Mouse (Mus musculus) B cell, adult (primary cell): ENCODE data around the gene Avil. TPM values are rescaled to one million over a fixed set of nuclear protein-coding genes. Genes with fewer than 3 reads are reported as not detected.

Experiments
- total RNA-seq: library from RNA; stranded (reverse); gene quantifications from 4 replicates; pipeline ENCODE4 v1.2.4, GENCODE M21; 2023; ENCODE audit not compliant: inconsistent age

Avil gene
- 0.18 to 1.2 TPM (median 0.61 TPM) in 4 replicates for total RNA-seq

DNA sequence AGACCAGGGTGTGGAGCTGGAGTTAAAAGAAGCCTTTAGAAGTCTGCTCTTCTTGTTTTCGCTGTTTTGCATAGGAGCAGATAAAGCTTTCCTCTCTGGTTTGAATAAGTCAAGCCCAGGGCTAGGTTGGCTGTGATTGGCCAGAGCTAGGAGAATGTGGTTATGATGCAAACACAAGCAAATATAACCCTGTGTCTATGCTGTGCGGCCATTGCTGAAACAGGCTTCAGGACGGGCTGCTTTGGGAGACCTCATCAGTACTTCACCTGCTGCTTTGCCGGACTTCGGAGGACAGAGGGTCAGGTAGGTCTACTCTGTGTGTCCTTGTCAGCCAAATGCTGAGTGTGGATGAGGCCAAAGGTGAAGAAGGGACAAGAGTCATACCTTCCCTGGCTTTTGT, at the start of gene Avil:
Avil (plus strand) TSS at position 181 of the 400 bp plus-strand sequence.

DNA sequence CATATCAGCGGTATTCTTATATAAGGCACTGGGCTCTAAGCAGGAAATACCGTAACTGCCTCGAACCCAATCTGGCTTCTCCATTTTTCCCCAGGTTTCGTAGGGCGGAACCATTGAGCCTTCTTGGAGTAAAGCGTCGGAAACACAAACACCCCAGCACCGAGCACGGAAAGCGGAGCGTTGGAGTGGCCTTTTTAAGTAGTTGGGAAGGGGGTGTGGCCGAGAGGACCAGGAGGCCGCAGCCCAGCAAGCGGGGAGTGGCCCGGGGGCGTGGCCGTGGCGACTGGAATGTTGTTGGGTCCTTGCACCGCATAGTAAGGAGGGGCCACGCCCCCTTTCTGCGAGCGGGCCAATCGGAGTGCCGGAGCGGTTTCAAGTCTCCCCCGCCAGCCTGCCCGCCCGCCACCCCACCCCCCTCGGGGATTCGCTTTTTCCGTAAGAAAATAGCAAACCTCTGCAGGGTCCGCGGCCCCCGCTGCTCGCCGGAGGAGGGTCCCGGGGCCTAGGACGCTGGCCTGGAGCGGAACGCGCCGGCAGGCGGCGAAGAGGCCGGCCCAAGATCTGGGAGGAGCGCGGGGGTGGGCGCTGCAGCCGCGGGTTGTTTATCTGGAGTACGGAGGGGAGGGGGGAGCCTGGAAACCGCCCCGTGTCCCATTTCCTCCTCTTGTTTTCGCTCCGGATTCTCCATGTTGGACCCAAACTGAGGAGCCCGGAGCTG, 22.1 kb upstream of the Avil start, which contains the start of gene Ctdsp2:
Ctdsp2 (plus strand) TSS at position 441 of the 718 bp plus-strand sequence.

DNA sequence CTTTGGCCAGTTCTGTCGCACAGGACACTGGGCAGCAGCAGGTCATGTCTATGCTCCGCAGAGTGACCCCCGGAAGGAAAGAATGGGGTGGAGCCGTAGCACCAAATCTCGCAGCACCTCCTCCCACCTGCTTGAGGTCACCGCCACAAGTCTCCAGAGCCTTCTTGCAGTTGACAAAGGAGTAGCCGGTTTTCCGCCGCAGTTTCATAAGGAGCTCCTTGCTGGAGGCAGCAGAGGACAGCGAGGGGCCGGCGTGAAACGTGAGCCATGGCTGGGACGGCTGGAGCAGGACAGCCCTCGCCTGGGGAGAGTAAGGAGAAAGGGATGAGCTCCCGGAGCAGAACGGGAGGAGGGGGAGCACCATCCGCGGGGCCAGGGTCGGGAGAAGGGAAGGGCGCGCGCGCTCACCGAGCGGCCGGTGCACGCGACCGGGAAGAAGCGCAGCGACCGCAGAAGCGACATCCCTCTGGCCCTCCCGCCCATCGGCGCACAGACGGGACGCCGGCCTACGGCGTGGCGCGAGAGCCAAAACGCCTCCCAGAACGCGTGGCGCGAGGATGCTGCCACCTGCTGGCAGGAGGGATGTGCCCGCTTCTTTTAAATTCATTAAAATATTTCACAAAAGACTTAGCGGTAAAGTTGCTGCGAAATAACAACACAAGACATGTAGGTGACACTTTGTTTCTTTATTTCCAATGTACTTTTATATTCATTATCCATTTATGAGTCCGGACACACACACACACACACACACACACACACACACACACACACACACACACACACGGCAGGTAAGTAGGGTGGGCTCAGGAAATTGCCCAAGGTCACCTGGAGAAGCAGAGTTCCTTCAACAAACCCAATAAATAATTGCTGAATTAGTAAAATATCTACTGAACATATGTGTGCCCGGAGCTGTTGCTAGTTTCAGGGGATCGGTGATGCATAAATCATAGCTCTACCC, 30.1 kb downstream of the Avil start, which contains the start of gene Tsfm:
Tsfm (minus strand) TSS at position 505 of the 961 bp plus-strand sequence.

DNA sequence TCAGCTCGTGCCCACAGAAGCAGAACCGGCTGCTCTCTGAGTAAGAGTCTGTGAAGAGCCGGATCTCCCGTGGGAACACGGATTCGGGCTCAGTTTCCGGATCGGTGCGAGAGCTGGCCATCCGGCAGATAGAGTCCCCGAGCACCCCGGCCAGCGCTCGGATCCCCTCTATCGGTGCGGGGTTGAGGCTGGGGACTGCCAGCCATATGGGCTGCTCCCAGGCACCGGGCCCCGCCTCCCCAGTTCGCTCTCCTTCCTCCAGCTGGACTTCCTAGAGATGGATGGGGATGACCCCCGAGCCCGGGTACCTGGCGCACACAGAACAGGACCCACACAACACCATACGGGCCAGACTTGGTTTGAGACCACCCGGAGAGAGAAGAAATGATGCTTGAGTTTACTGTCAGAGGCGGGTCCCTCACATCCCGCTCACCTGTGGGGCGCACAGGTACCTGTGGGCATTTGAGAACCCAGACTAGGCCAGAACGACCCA, 40.8 kb downstream of the Avil start, which contains the start of the genes Mettl1 and Eef1akmt3:
Mettl1 (plus strand) TSS at position 141 of the 493 bp plus-strand sequence.
Eef1akmt3 (minus strand) TSS at position 240 of the 493 bp plus-strand sequence.

DNA sequence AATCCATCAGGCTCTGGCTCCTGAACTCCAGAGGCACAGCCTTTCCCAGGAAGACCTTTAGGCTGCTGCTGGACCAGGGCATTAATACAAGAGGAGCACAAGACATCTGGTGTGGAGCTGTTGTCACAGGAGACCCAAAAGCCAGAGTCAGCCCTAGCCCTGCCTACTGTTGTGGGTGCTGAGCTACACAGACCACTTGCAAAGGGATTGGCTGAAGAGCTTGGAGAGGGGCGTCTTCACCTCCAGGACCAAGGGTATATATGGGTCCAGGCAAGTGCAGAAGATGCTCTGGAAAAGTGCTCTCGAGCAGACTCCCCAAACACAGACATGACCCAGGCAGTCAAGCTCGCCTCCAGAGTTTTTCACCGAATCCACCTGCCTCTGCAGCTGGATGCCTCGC, 47.4 kb downstream of the Avil start, which contains the start of gene Cyp27b1:
Cyp27b1 (plus strand) TSS at position 297 of the 400 bp plus-strand sequence.

DNA sequence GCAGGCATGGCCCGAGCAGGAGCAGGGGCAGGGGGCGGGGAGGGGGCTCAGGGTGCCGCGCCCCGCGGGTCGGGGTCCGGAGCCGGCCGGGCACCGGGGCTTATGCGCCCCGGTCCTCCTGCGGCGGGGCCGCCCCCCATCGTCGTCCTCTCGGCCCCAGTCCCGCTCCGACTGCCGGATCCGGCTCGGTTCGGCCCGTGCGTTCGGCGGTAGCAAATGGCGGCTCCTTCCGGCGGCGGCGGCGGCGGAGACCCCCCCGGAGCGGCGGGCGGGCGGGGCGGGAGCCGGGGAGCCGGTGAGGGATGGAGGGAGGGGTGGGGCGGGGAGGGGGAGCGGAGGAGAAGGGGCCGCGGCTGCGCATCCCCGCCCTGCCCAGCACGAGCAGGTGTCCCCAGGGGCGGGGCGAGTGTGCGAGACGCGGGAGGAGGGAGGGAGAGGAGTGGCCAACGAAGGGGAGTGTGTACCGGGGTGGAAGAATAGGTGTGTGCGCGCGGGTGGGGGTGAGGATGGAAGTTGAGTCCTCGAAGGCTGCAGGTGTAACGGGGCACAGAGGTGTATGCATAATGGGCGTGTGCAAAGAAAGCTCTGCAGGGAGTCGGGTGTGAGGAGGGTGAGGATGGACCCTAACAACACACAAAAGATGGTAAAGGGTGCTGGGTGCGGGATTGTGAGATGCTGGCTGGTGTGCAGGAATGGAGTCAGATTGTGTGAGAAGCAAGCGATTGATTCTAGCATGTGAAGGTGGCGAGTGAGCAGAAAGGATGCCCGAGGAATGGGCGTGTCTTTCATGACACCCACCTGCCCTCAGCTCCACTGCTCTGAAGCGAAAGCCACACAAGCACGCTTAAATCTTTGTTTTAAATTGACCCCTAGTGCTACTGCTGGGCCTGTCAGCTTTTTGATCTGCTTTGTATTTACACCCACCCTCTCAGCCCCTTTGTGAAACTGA, 59.7 kb downstream of the Avil start, which contains the start of gene March9:
March9 (minus strand) TSS at position 217 of the 949 bp plus-strand sequence.

DNA sequence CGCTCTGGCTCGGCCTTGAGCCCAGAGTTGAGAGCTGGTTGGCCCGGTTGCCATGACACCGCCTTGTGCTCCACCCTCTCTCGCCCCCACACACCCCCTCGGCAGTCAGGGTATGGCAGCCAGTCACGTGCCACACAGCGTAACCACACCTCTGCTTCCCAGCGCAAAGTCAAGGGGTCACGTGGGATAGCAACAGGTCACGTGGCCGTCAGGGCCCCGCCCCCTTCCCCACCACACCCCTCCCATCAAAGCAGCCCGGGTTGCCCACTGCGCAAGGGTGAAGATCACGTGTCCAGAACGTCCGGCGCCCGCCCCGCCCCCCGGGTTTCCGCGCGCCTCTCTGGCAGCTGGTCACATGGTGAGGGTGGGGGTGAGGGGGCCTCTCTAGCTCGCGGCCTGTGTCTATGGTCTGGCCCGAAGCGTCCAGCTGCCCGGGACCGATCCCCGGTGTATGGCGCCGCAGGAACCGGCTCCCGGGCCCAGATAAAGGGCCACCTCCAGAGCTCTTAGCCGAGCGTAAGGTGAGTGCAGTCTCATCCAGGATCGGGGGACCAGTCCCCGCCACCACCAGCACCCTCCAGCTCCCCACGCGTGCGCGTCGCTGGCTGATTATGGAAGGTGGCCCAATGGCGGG, 62.8 kb downstream of the Avil start, which contains the start of gene Cdk4:
Cdk4 (plus strand) TSS at position 296 of the 634 bp plus-strand sequence.

Other genes with a start within 250 kb of the Avil start
- 4.6 to 8.9 TPM (median 7.8 TPM) in 4 replicates for gene Atp23, start 99.4 kb upstream of the Avil start, total RNA-seq
- gene Ctdsp2, start 22.0 kb upstream of the Avil start, total RNA-seq: 52.2 to 52.6 TPM (median 52.3 TPM) in 4 replicates
- 17.0 to 31.5 TPM (median 21.4 TPM) in 4 replicates for gene Tsfm, start 30.1 kb downstream of the Avil start, total RNA-seq
- 17.3 to 22.6 TPM (median 21.0 TPM) in 4 replicates for gene Mettl1, start 40.7 kb downstream of the Avil start, total RNA-seq
- not detected in 4 replicates for gene Eef1akmt3, start 40.8 kb downstream of the Avil start, total RNA-seq
- gene Cyp27b1, start 47.5 kb downstream of the Avil start, total RNA-seq: 0.42 to 1.6 TPM (median 0.77 TPM) in 4 replicates
- 2.2 to 3.2 TPM (median 2.6 TPM) in 4 replicates for gene March9, start 59.5 kb downstream of the Avil start, total RNA-seq
- 117 to 142 TPM (median 123 TPM) in 4 replicates for gene Cdk4, start 62.8 kb downstream of the Avil start, total RNA-seq
- 20.7 to 26.3 TPM (median 22.6 TPM) in 4 replicates for gene Tspan31, start 69.6 kb downstream of the Avil start, total RNA-seq
- gene Agap2, start 74.6 kb downstream of the Avil start, total RNA-seq: 94.4 to 124 TPM (median 104 TPM) in 4 replicates
- gene Os9, start 120.4 kb downstream of the Avil start, total RNA-seq: 82.4 to 86.0 TPM (median 83.5 TPM) in 4 replicates
- 441 to 475 TPM (median 457 TPM) in 4 replicates for gene B4galnt1, start 164.5 kb downstream of the Avil start, total RNA-seq
- not detected in 4 replicates for gene Slc26a10, start 179.9 kb downstream of the Avil start, total RNA-seq
- gene Arhgef25, start 189.4 kb downstream of the Avil start, total RNA-seq: 0.51 TPM in 1 of 4 replicates, not detected in the others
- 65.6 to 71.2 TPM (median 67.8 TPM) in 4 replicates for gene Dtx3, start 195.0 kb downstream of the Avil start, total RNA-seq
- gene Pip4k2c, start 210.9 kb downstream of the Avil start, total RNA-seq: 54.6 to 62.2 TPM (median 61.4 TPM) in 4 replicates